Mouse (Mus musculus): ENCODE measurements around the gene Kcnk18.

DNA sequence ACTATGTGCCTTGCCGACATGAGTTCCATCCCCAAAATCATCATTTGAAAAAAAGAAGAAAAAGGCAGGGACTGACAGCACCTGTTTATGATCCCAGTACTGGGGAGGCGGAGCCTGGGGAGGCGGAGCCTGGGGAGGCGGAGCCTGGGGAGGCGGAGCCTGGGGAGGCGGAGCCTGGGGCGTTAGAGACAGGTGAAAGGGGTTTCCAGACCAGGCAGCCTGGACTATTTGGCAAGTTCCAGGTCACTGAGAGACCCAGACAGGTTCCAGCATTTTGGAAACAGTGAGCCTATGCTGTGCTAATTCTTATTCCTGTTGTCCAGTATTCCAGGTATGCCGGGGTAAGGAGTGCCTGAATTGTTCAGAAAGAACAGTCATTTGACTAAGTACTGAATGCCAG is at the start of gene Kcnk18:
- TF ChIP-seq CTCF (IDR thresholded peaks at IDR 0.05; ENCODE audit: borderline replicate concordance, insufficient read depth, low read depth, low read length): no peak
- TF ChIP-seq POLR2A (IDR thresholded peaks at IDR 0.05; ENCODE audit: borderline replicate concordance, insufficient read depth, low read length): no peak
